Mouse (Mus musculus) limb, embryonic 14.5 days (tissue): ENCODE measurements around the gene Cdk8. TPM values are rescaled to one million over a fixed set of nuclear protein-coding genes. Genes with fewer than 3 reads are reported as not detected.
"Not testable (repeated sequence)": the region's sequence is repeated elsewhere in the genome, so short reads cannot be mapped to it uniquely, and the experiment has no call there.

Experiments
- ATAC-seq: fragments of 200-750 bp; cut with Nextera tagmentation; 2 replicates; pipeline ENCODE4 v1.8.0; 2017; ENCODE audit warnings: low read depth, moderate number of reproducible peaks, moderate TSS enrichment; ENCODE audit not compliant: low FRiP score
- DNase-seq: peaks from one replicate; pipeline ENCODE4 v3.0.0-alpha.2; 2015; ENCODE audit warnings: low spot score
- H3K27ac ChIP-seq: fragments of 300-500 bp; sonication (generic); replicated peaks from 2 replicates; pipeline ENCODE4 v1.5.1; 2014; ENCODE audit warnings: low read depth, mild to moderate bottlenecking, low read length, moderate library complexity, mixed read lengths
- H3K27me3 ChIP-seq: fragments of 300-500 bp; sonication (generic); 2 replicates; pipeline ENCODE4 v1.6.1; 2014; ENCODE audit warnings: low read length, mixed read lengths; ENCODE audit not compliant: control insufficient read depth, insufficient read depth
- H3K36me3 ChIP-seq: fragments of 300-500 bp; sonication (generic); 2 replicates; pipeline ENCODE4 v1.6.1; 2014; ENCODE audit warnings: mild to moderate bottlenecking, low read length, moderate library complexity, mixed read lengths; ENCODE audit not compliant: control insufficient read depth, insufficient read depth
- H3K4me1 ChIP-seq: fragments of 300-500 bp; sonication (generic); 2 replicates; pipeline ENCODE4 v1.6.1; 2014; ENCODE audit warnings: antibody characterized with exemption, low read length, mixed read lengths; ENCODE audit not compliant: control insufficient read depth, insufficient read depth
- H3K4me2 ChIP-seq: fragments of 300-500 bp; sonication (generic); replicated peaks from 2 replicates; pipeline ENCODE4 v1.6.1; 2014; ENCODE audit warnings: low read depth, mild to moderate bottlenecking, low read length, moderate library complexity; ENCODE audit not compliant: severe bottlenecking
- H3K4me3 ChIP-seq: fragments of 300-500 bp; sonication (generic); replicated peaks from 2 replicates; pipeline ENCODE4 v1.5.1; 2014; ENCODE audit warnings: low read length
- H3K9ac ChIP-seq: fragments of 300-500 bp; sonication (generic); 2 replicates; pipeline ENCODE4 v1.6.1; 2014; ENCODE audit warnings: mild to moderate bottlenecking, low read depth, low read length, moderate library complexity; ENCODE audit not compliant: severe bottlenecking
- H3K9me3 ChIP-seq: fragments of 300-500 bp; sonication (generic); 2 replicates; pipeline ENCODE4 v1.6.1; 2016; ENCODE audit warnings: low read length; ENCODE audit not compliant: control insufficient read depth
- POLR2A ChIP-seq: fragments of 200-500 bp; IDR thresholded peaks from 2 replicates; pipeline ENCODE4 v1.8.0; 2012; ENCODE audit warnings: inconsistent platforms, mild to moderate bottlenecking, moderate library complexity, borderline replicate concordance; ENCODE audit not compliant: insufficient read depth, insufficient read length; ENCODE audit errors: extremely low read depth
- WGBS: fragments of 180-500 bp; shearing (Covaris S2); extraction: QIAGEN DNeasy Blood & Tissue Kit; methylation state at CpG from one replicate; pipeline ENCODE4 v1.1.7; 2014; 5-methylcytosine and 5-hydroxymethylcytosine counted together
- polyA plus RNA-seq, 2 experiments: library from polyadenylated mRNA; depleted of rRNA in 1 of 2; stranded (reverse) in 1 of 2; unstranded in 1 of 2; fragments of >200 nt; fragmentation: Nextera tagmentation in 1 of 2; extraction: Ambion mirVana in 1 of 2; gene quantifications; 2 replicates each; pipeline versions ENCODE4 v1.2.1 to v1.2.3; 2012 to 2014

The Cdk8 gene
- polyA plus RNA-seq (2012; rRNA removed) (68.3 and 75.1 TPM in 2 replicates), polyA plus RNA-seq (2014; fragmentation: Nextera tagmentation; extraction: Ambion mirVana) (27.1 and 28.0 TPM in 2 replicates)

DNA sequence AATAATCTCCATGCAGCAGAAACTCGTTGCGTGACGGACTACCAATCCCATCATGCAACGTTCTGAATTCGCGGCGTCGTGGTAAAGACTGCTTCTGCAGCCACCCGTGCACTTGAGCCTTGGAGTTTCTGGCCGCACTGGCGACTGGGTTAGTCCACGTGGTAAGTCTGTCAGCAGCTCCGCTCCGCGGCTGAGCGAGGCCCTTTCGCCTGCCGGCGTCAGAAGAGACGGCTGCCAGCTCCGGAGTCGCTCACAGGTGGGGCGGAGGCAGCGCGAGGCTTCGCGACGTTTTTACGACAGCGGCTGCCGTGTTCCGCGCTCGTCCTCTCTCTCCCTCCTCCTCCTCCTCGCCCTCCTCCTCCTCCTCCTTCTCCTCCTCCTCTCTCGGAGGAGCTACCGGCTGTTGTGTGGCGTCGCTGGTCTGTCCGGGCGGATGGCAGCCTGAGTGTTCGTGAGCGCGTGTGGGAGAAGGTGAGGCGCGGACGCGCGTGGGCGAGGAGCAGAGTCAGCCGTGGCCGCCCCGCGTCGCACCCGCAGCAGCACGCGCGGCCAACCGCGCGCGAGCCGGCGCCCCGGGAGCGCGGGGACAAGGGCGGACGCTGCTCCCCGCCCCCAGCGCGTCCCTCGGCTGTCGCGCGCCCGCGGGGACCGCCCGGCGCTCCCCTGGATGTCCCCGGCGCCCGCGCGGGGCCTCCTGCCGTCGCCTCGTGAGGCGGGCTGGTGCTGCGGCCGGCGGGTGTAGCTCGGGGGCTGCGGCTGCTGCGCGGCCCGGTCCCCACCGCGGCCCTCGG lies at the start of gene Cdk8:
Gene Cdk8 (plus strand): TSS at position 367 of the 791 bp plus-strand sequence.
- Histone ChIP-seq H3K27me3 (no peaks in the 10 kb centered on the region), H3K4me2 (peak within 1 kb of the TSS; percentile 85), H3K27ac (peak within 1 kb of the TSS; percentile 96), H3K9ac (peak within 1 kb of the TSS; percentile 89), H3K36me3 (no peaks in the 10 kb centered on the region), H3K4me1 (peaks cover 4% of the 10 kb centered on the region; the same call in 1 of the 2 replicates), H3K4me3 (peak within 1 kb of the TSS; percentile 77), H3K9me3 (no peaks in the 10 kb centered on the region)
- peak; percentile 91 for ATAC-seq
- under 1% methylated on average over 40 of the region's 102 CpGs for WGBS
- peak; percentile 72; the same call in 1 of the 2 replicates for TF ChIP-seq POLR2A
- peak; percentile 98 for DNase-seq

DNA sequence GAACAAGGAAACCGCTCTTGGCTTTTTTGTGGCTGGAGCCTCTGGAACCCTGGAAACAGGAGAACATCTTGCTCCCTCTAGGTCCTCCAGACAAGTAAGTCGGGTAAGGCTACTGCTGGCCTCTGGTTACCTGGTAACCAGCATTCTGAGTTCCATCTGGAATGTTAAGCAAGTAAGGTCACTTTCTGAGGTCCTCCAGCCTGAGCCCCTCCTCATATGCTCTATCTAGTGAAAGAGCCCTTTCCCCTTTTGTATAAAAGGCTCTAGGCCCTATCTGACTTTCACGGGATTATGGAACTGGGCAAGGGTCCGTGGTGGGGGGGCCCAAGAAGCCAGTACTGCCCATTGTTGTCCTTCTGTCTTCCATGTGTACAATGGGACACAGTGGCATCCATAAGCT lies 45.8 kb upstream of the Cdk8 start, which contains the start of gene 1700001J03Rik:
Gene 1700001J03Rik (minus strand): TSS at position 101 of the 400 bp plus-strand sequence.
- not testable (repeated sequence) for DNase-seq, H3K36me3 ChIP-seq, H3K27ac ChIP-seq, H3K27me3 ChIP-seq, H3K4me1 ChIP-seq, ATAC-seq, H3K9ac ChIP-seq, H3K4me3 ChIP-seq, H3K9me3 ChIP-seq, H3K4me2 ChIP-seq
- 86% methylated on average over 4 of the region's 4 CpGs for WGBS

DNA sequence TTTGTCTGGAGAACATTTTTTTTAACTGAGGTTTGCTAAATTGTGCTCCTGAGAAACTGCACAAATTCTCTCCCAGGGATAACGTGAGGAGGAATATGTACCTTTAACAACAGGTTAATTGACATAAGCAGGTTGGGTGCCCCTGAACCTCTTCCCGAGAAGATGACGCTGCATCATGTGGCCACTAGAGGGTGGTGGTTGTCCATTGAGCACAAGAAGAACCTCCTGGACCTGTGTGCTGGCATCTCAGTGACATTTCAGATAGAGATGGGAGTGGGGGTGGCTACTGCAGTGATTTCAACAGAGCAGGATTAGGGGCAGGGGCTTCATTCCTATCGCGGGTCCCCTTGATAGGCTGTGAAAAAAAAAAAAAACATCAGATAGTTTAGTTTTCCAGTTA lies 43.6 kb upstream of the Cdk8 start:
- peak; percentile 5 for DNase-seq
- not testable (repeated sequence) for H3K36me3 ChIP-seq, ATAC-seq, H3K9ac ChIP-seq, H3K27ac ChIP-seq, H3K4me1 ChIP-seq, H3K4me2 ChIP-seq, H3K9me3 ChIP-seq, H3K27me3 ChIP-seq, H3K4me3 ChIP-seq
- WGBS = 36% methylated on average over 5 of the region's 5 CpGs

DNA sequence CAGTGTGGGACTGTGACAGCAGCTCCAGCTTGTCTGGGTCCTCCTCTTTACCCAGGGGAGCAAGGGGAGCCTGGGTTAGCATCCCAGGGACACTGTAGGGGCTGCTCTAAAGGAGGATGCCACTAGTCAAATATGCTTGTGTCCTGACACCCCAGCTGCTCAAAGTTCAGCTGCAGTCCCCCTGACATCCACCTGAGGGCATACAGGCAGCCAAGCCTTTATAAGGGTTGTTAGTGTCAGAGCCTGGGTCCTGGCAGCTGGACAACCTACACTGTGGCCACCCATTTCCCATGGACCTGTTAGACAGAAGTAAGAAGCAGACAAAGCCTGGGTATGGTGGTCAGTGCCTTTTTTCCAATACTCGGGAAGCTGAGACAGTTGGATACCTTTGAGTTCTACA lies 42.9 kb upstream of the Cdk8 start:
- Histone ChIP-seq H3K4me1 (no peaks in the 10 kb centered on the region), H3K27me3 (no peaks in the 10 kb centered on the region), H3K9me3 (no peaks in the 10 kb centered on the region), H3K36me3 (no peaks in the 10 kb centered on the region), H3K27ac (no peak overlapping the region), H3K9ac (no peak overlapping the region), H3K4me2 (no peak overlapping the region), H3K4me3 (no peak overlapping the region)
- DNase-seq = no peak
- ATAC-seq = no peak
- 84% methylated on average over 1 of the region's 1 CpGs for whole genome bisulfite sequencing
- no peak for TF ChIP-seq POLR2A

DNA sequence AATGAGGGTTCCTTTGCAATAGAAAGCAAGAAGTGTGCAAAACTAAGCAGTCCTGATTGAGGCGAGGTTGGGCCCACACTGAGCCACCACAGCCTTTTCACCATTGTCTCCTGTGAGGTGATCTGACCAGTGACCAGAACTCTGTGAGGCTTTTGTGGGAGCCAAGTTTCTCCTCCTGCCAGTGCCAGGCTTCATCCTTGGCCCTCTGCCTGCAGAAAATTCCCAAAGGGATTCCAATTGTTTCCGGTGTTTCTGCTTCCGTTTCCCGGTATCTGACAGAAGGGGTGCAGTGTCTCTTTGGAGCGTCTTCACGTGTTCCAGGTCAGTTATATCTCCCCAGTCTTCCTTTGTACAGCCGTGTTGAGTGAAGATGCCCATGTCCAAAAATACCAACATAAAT lies 42.3 kb upstream of the Cdk8 start:
- Histone ChIP-seq H3K36me3 (no peaks in the 10 kb centered on the region), H3K4me2 (no peak overlapping the region), H3K4me3 (no peak overlapping the region), H3K4me1 (no peaks in the 10 kb centered on the region), H3K9ac (no peak overlapping the region), H3K27me3 (no peaks in the 10 kb centered on the region), H3K27ac (no peak overlapping the region), H3K9me3 (no peaks in the 10 kb centered on the region)
- ATAC-seq (no peak), DNase-seq (no peak)
- no peak for TF ChIP-seq POLR2A
- WGBS = 89% methylated on average over 7 of the region's 7 CpGs
